8 mouse cellular contexts compared by ENCODE assay signal in genomic region chr2:151009515-151010085, GRCm38 (mm10). TPM values are rescaled to one million over a fixed set of nuclear protein-coding genes. Genes with fewer than 3 reads are reported as not detected.
DNase-seq lines count a peak whose midpoint lies in the region; ATAC-seq and TF ChIP-seq lines count a peak whose summit lies in the region.

No protein-coding gene starts in this region.

- in situ Hi-C loops in CH12.LX (cut with MboI; ENCODE audit: low pct_ligation_motif_present, low pct_unique_long_range_greater_than_20kb, low sequenced_read_pairs) = loop anchor here (25.0 kb wide), 2 partner anchors 172 to 447 kb away; partner anchors contain the start of gene Cst7

- peaks cover 2 to 11% of the 10 kb centered on the region in 2 experiments; a peak in 3 of 4 replicates for H3K4me1 ChIP-seq in CH12.LX (ENCODE audit: control insufficient read depth in 1 of 2, insufficient read depth in 2 of 2)
- H3K4me1 ChIP-seq in forebrain, embryonic 14.5 days (ENCODE audit: control insufficient read depth, insufficient read depth, low read length) = peaks cover 12% of the 10 kb centered on the region
- H3K4me1 ChIP-seq in liver, embryonic 14.5 days (replicated peaks; ENCODE audit: control insufficient read depth in 2 of 2, insufficient read depth in 2 of 2, low read length in 1 of 2) = peaks cover 51 to 62% of the 10 kb centered on the region in 2 experiments

- TF ChIP-seq RAD21 in CH12.LX (IDR thresholded peaks at IDR 0.05; ENCODE audit: low read depth, low read length) = no peak

- intact Hi-C loops in gastrocnemius, adult 2 months (cut with DNase I) = no loop called here
- intact Hi-C loops in gastrocnemius, postnatal 36 days (cut with DNase I) = loop anchor here (10.0 kb wide), 1 partner anchor 395 kb away; no protein-coding TSS in a partner anchor

- no peak overlapping the region for H3K27ac ChIP-seq in gastrocnemius, adult 2 months
- no peak overlapping the region for H3K27ac ChIP-seq in CH12.LX (ENCODE audit: insufficient read depth, low read depth)
- no peak overlapping the region for H3K27ac ChIP-seq in forebrain, embryonic 14.5 days (ENCODE audit: low read depth, low read length)
- peak overlapping the region; percentile 93 for H3K27ac ChIP-seq in liver, embryonic 14.5 days

- WGBS in forebrain, embryonic 14.5 days = 90% methylated on average over 1 of the region's 1 CpGs
- 32% methylated on average over 1 of the region's 1 CpGs for WGBS in liver, embryonic 14.5 days (ENCODE audit: insufficient replicate concordance)

- H3K9me3 ChIP-seq in CH12.LX (replicated peaks; ENCODE audit: low read length) = no peaks in the 10 kb centered on the region
- H3K9me3 ChIP-seq in forebrain, embryonic 14.5 days (replicated peaks; ENCODE audit: control insufficient read depth, low read length) = no peaks in the 10 kb centered on the region
- no peaks in the 10 kb centered on the region for H3K9me3 ChIP-seq in liver, embryonic 14.5 days (ENCODE audit: control insufficient read depth, low read length)

- H3K27me3 ChIP-seq in CH12.LX (replicated peaks) = peaks cover 26% of the 10 kb centered on the region
- H3K27me3 ChIP-seq in forebrain, embryonic 14.5 days (replicated peaks; ENCODE audit: control insufficient read depth, insufficient read depth, low read length) = no peaks in the 10 kb centered on the region
- no peaks in the 10 kb centered on the region for H3K27me3 ChIP-seq in liver, embryonic 14.5 days (ENCODE audit: control insufficient read depth, insufficient read depth, low read length)

- no peak overlapping the region for H3K9ac ChIP-seq in CH12.LX (ENCODE audit: insufficient read depth, low read depth)
- H3K9ac ChIP-seq in forebrain, embryonic 14.5 days (ENCODE audit: low read length) = peak overlapping the region; percentile 90
- H3K9ac ChIP-seq in liver, embryonic 14.5 days (replicated peaks) = peak overlapping the region; percentile 31

- H3K79me2 ChIP-seq in CH12.LX (replicated peaks; ENCODE audit: control insufficient read depth, extremely low read depth, insufficient read depth, poor library complexity, severe bottlenecking) = no peaks in the 10 kb centered on the region

- H3K4me2 ChIP-seq in CH12.LX (ENCODE audit: insufficient read depth, low read depth, poor library complexity, severe bottlenecking) = no peak overlapping the region
- peak overlapping the region; percentile 66 for H3K4me2 ChIP-seq in forebrain, embryonic 14.5 days (ENCODE audit: low read length)
- H3K4me2 ChIP-seq in liver, embryonic 14.5 days (ENCODE audit: low read depth) = peak overlapping the region; percentile 97

- TF ChIP-seq CTCF in gastrocnemius, adult 2 months (IDR thresholded peaks at IDR 0.05) = no peak
- no peak for TF ChIP-seq CTCF in CH12.LX (conservative IDR thresholded peaks at IDR 0.05 in 1 of 2, IDR thresholded peaks at IDR 0.05 in 1 of 2; ENCODE audit: low read depth in 2 of 2, low read length in 2 of 2)
- TF ChIP-seq CTCF in liver, embryonic 14.5 days (IDR thresholded peaks at IDR 0.05; ENCODE audit: low read depth) = no peak

- no peak for TF ChIP-seq EP300 in CH12.LX (IDR thresholded peaks at IDR 0.05; ENCODE audit: low read length)
- TF ChIP-seq EP300 in liver, embryonic 14.5 days (IDR thresholded peaks at IDR 0.05; ENCODE audit: low read depth) = no peak

- H3K36me3 ChIP-seq in CH12.LX (replicated peaks in 1 of 2; ENCODE audit: control insufficient read depth in 1 of 2, insufficient read depth in 1 of 2, low read length in 1 of 2) = no peaks in the 10 kb centered on the region
- H3K36me3 ChIP-seq in forebrain, embryonic 14.5 days (ENCODE audit: control insufficient read depth, insufficient read depth, low read length) = no peaks in the 10 kb centered on the region
- H3K36me3 ChIP-seq in liver, embryonic 14.5 days (replicated peaks; ENCODE audit: control insufficient read depth, insufficient read depth, low read depth) = no peaks in the 10 kb centered on the region

- no peak; the same call in 1 of the 2 replicates for TF ChIP-seq POLR2A in CH12.LX (IDR thresholded peaks at IDR 0.05; ENCODE audit: low read depth, low read length)

- DNase-seq in gastrocnemius, adult 2 months = no peak
- DNase-seq in gastrocnemius, postnatal 25 days = no peak
- no peak for DNase-seq in CH12.LX (ENCODE audit: extremely low read depth)
- DNase-seq in forebrain, embryonic 14.5 days (ENCODE audit: low spot score) = no peak
- peak in 1 of 3 experiments; percentile 27 for DNase-seq in liver, embryonic 14.5 days (ENCODE audit: low read depth in 3 of 3, low spot score in 3 of 3)
- no peak for DNase-seq in ovary, postnatal 10 days (ENCODE audit: low spot score)
- DNase-seq in gastrocnemius, postnatal 36 days = no peak
- no peak for DNase-seq in adrenal gland, postnatal 4 days (ENCODE audit: low spot score in 2 of 2)

- ATAC-seq in forebrain, embryonic 14.5 days = peak; percentile 63; the same call in 1 of the 2 replicates
- ATAC-seq in liver, embryonic 14.5 days (ENCODE audit: insufficient read depth) = peak; percentile 36

- peak overlapping the region; percentile 78 for H3K4me3 ChIP-seq in gastrocnemius, adult 2 months
- peak overlapping the region in 1 of 3 experiments; percentile 62 for H3K4me3 ChIP-seq in CH12.LX (replicated peaks in 1 of 3; ENCODE audit: low read depth in 2 of 3, low read length in 2 of 3, poor library complexity in 1 of 3)
- peak overlapping the region; percentile 67 for H3K4me3 ChIP-seq in forebrain, embryonic 14.5 days (ENCODE audit: low read depth, low read length)
- H3K4me3 ChIP-seq in liver, embryonic 14.5 days (ENCODE audit: insufficient read depth in 1 of 2, low read depth in 2 of 2, low read length in 2 of 2) = peak overlapping the region in 1 of 2 experiments; percentile 98; a peak in 2 of 4 replicates

- dilution Hi-C loops in CH12.LX (cut with MboI; ENCODE audit: extremely low pct_ligation_motif_present, extremely low pct_unique_long_range_greater_than_20kb, low sequenced_read_pairs) = no loop called here

TF ChIP-seq in CH12.LX, 34 proteins besides CTCF, POLR2A, EP300 and RAD21:
- no peak for TF ChIP-seq MAZ (IDR thresholded peaks at IDR 0.05; ENCODE audit: low read depth, low read length)
- TF ChIP-seq NELFE (IDR thresholded peaks at IDR 0.05; ENCODE audit: low read depth, low read length) = 0 out of 2 replicates have a peak, but pooled peaks have one; percentile 7
- TF ChIP-seq MXI1 (IDR thresholded peaks at IDR 0.05; ENCODE audit: low read depth, low read length) = no peak
- TF ChIP-seq NRF1 (IDR thresholded peaks at IDR 0.05; ENCODE audit: low read depth, low read length) = no peak

RNA-seq across cellular contexts. Expression of gene Ninl, which starts 29.6 kb away (rescaled TPM):
- total RNA-seq in gastrocnemius, adult 2 months (2021) = under 1 TPM; 0.50 to 0.51 TPM
- under 1 TPM; 0.29 to 0.43 TPM for total RNA-seq in gastrocnemius, postnatal 25 days (2021)
- 5.8 and 6.6 TPM in 2 replicates for total RNA-seq in CH12.LX (2012; rRNA removed)
- total RNA-seq in CH12.LX (2014; rRNA removed) = 1.8 and 3.8 TPM in 2 replicates
- 3.5 and 4.1 TPM in 2 replicates for polyA plus RNA-seq in CH12.LX (2012; ENCODE audit: insufficient read length, low read depth)
- polyA plus RNA-seq in forebrain, embryonic 14.5 days (2014; fragmentation: Nextera tagmentation; extraction: Ambion mirVana) = 7.3 and 7.7 TPM in 2 replicates
- polyA plus RNA-seq in liver, embryonic 14.5 days (2012; rRNA removed) = 7.2 and 17.3 TPM in 2 replicates
- polyA plus RNA-seq in liver, embryonic 14.5 days (2014; fragmentation: Nextera tagmentation; extraction: Ambion mirVana) = 7.0 and 9.8 TPM in 2 replicates
- under 1 TPM; 0.26 to 0.47 TPM for total RNA-seq in gastrocnemius, postnatal 36 days (2021)
- 10 to 100 TPM; 29.1 to 31.7 TPM for total RNA-seq in adrenal gland, postnatal 4 days (2021)

RNA-seq across cellular contexts. Expression of gene Nanp, which starts 29.6 kb away (rescaled TPM):
- 1 to 10 TPM; 2.6 to 3.8 TPM for total RNA-seq in gastrocnemius, adult 2 months (2021)
- total RNA-seq in gastrocnemius, postnatal 25 days (2021) = 1 to 10 TPM; 3.3 to 3.4 TPM
- total RNA-seq in CH12.LX (2012; rRNA removed) = 15.6 and 22.2 TPM in 2 replicates
- total RNA-seq in CH12.LX (2014; rRNA removed) = 30.8 and 35.3 TPM in 2 replicates
- 31.9 and 33.0 TPM in 2 replicates for polyA plus RNA-seq in CH12.LX (2012; ENCODE audit: insufficient read length, low read depth)
- 38.1 and 38.3 TPM in 2 replicates for polyA plus RNA-seq in forebrain, embryonic 14.5 days (2014; fragmentation: Nextera tagmentation; extraction: Ambion mirVana)
- polyA plus RNA-seq in liver, embryonic 14.5 days (2012; rRNA removed) = 17.9 and 28.8 TPM in 2 replicates
- 76.9 and 81.4 TPM in 2 replicates for polyA plus RNA-seq in liver, embryonic 14.5 days (2014; fragmentation: Nextera tagmentation; extraction: Ambion mirVana)
- 1 to 10 TPM; 2.5 to 2.7 TPM for total RNA-seq in gastrocnemius, postnatal 36 days (2021)
- total RNA-seq in adrenal gland, postnatal 4 days (2021) = 10 to 100 TPM; 16.2 to 17.8 TPM
